In genomic region chr16:56027854-56028629, GRCm38 (mm10) we compare ENCODE assay signal across 8 mouse cellular contexts. TPM values are rescaled to one million over a fixed set of nuclear protein-coding genes. Genes with fewer than 3 reads are reported as not detected.
DNase-seq lines count a peak whose midpoint lies in the region; ATAC-seq and TF ChIP-seq lines count a peak whose summit lies in the region.

No protein-coding gene starts in this region.

- peaks cover 13% of the 10 kb centered on the region; the same call in 1 of the 2 replicates for H3K79me2 ChIP-seq in liver, adult 2 months (ENCODE audit: control insufficient read depth, insufficient read depth, low read length)

- H3K27me3 ChIP-seq in liver, adult 2 months (ENCODE audit: control insufficient read depth, insufficient read depth, low read length), result no peaks in the 10 kb centered on the region
- H3K27me3 ChIP-seq in limb, embryonic 10.5 days (ENCODE audit: low read depth, poor library complexity, severe bottlenecking), result no peaks in the 10 kb centered on the region
- no peaks in the 10 kb centered on the region for H3K27me3 ChIP-seq in neural tube, embryonic 14.5 days (ENCODE audit: control insufficient read depth, insufficient read depth, low read length)

- peak overlapping the region; percentile 82 for H3K4me2 ChIP-seq in neural tube, embryonic 14.5 days (ENCODE audit: low read depth, low read length)

- 5% methylated on average over 12 of the region's 12 CpGs for WGBS in liver, adult 2 months
- 60% methylated on average over 12 of the region's 12 CpGs for WGBS in limb, embryonic 10.5 days
- 51% methylated on average over 12 of the region's 12 CpGs for WGBS in neural tube, embryonic 14.5 days

- no peak overlapping the region for H3K27ac ChIP-seq in liver, adult 2 months (replicated peaks; ENCODE audit: insufficient read depth, low read depth, low read length)
- H3K27ac ChIP-seq in embryonic fibroblast, embryonic 13.5 days (ENCODE audit: insufficient read depth, low read length), result no peak overlapping the region; the same call in 1 of the 2 replicates
- peak overlapping the region; percentile 97; the same call in 1 of the 2 replicates for H3K27ac ChIP-seq in limb, embryonic 10.5 days
- H3K27ac ChIP-seq in neural tube, embryonic 14.5 days (ENCODE audit: low read depth, low read length), result no peak overlapping the region

- H3K9ac ChIP-seq in liver, adult 2 months (ENCODE audit: low read depth, low read length), result peak overlapping the region; percentile 94; the same call in 1 of the 2 replicates
- peak overlapping the region; percentile 75 for H3K9ac ChIP-seq in neural tube, embryonic 14.5 days (replicated peaks; ENCODE audit: low read depth, low read length)

- TF ChIP-seq POLR2A in liver, adult 2 months (IDR thresholded peaks at IDR 0.05; ENCODE audit: extremely low read depth, insufficient read depth, low read length), result no peak
- no peak for TF ChIP-seq POLR2A in embryonic fibroblast, embryonic 13.5 days (IDR thresholded peaks at IDR 0.05; ENCODE audit: low read depth, low read length)

- ATAC-seq in neural tube, embryonic 14.5 days (ENCODE audit: low read depth), result no peak

- H3K4me1 ChIP-seq in liver, adult 2 months (ENCODE audit: control insufficient read depth, insufficient read depth, low read length), result peaks cover 9% of the 10 kb centered on the region
- peaks cover 5% of the 10 kb centered on the region for H3K4me1 ChIP-seq in embryonic fibroblast, embryonic 13.5 days (ENCODE audit: control insufficient read depth, insufficient read depth, low read length)
- peaks cover 20% of the 10 kb centered on the region for H3K4me1 ChIP-seq in limb, embryonic 10.5 days
- H3K4me1 ChIP-seq in neural tube, embryonic 14.5 days (ENCODE audit: control insufficient read depth, insufficient read depth, low read length), result peaks cover 15% of the 10 kb centered on the region

- no peaks in the 10 kb centered on the region for H3K9me3 ChIP-seq in limb, embryonic 10.5 days (replicated peaks)
- no peaks in the 10 kb centered on the region for H3K9me3 ChIP-seq in neural tube, embryonic 14.5 days (ENCODE audit: control insufficient read depth, low read length)

- H3K36me3 ChIP-seq in liver, adult 2 months (ENCODE audit: control insufficient read depth, insufficient read depth, low read length), result peaks cover 5% of the 10 kb centered on the region
- peaks cover 50% of the 10 kb centered on the region for H3K36me3 ChIP-seq in limb, embryonic 10.5 days
- H3K36me3 ChIP-seq in neural tube, embryonic 14.5 days (ENCODE audit: control insufficient read depth, insufficient read depth, low read length), result 0 out of 2 replicates have a peak, but pooled peaks cover 3% of the 10 kb centered on the region

- peak; percentile 63 for DNase-seq in liver, adult 2 months (ENCODE audit: extremely low read depth, low read depth, low spot score)
- DNase-seq in liver, result no peak
- DNase-seq in limb, embryonic 10.5 days (ENCODE audit: low spot score), result no peak
- no peak for DNase-seq in cerebellum, postnatal 4 days (ENCODE audit: low spot score in 2 of 2)
- DNase-seq in yolk sac, embryonic 10.5 days (ENCODE audit: low spot score), result no peak
- DNase-seq in gastrocnemius, postnatal 10 days, result no peak

- no peak overlapping the region; the same call in 1 of the 2 replicates for H3K4me3 ChIP-seq in liver, adult 2 months (ENCODE audit: insufficient read depth, low read depth, low read length)
- H3K4me3 ChIP-seq in embryonic fibroblast, embryonic 13.5 days (ENCODE audit: insufficient read depth, low read length), result peak overlapping the region; percentile 95
- peak overlapping the region; percentile 96 for H3K4me3 ChIP-seq in limb, embryonic 10.5 days
- H3K4me3 ChIP-seq in neural tube, embryonic 14.5 days (ENCODE audit: low read depth, low read length), result peak overlapping the region; percentile 62

- TF ChIP-seq CTCF in liver, adult 2 months (IDR thresholded peaks at IDR 0.05; ENCODE audit: low read depth, low read length), result no peak
- no peak for TF ChIP-seq CTCF in embryonic fibroblast, embryonic 13.5 days (IDR thresholded peaks at IDR 0.05; ENCODE audit: borderline replicate concordance, insufficient read depth, low read length)

RNA-seq across cellular contexts. Expression of gene Pcnp, which starts 1.5 kb away (rescaled TPM):
- 55.8 and 67.7 TPM in 2 replicates for total RNA-seq in liver, adult 2 months (2014; rRNA removed)
- polyA plus RNA-seq in liver, adult 2 months (2012; rRNA removed), result 8.7 and 11.6 TPM in 2 replicates
- 179 and 181 TPM in 2 replicates for polyA plus RNA-seq in embryonic fibroblast, embryonic 13.5 days (2011; ENCODE audit: insufficient read length, low read depth, missing spikeins)
- 276 and 293 TPM in 2 replicates for polyA plus RNA-seq in limb, embryonic 10.5 days (2016; fragmentation: Nextera tagmentation; extraction: Ambion mirVana)
- polyA plus RNA-seq in neural tube, embryonic 14.5 days (2014; fragmentation: Nextera tagmentation; extraction: Ambion mirVana), result 197 and 228 TPM in 2 replicates
- total RNA-seq in gastrocnemius, postnatal 10 days (2021), result 10 to 100 TPM; 46.5 TPM

RNA-seq across cellular contexts. Expression of gene Trmt10c, which starts 9.6 kb away (rescaled TPM):
- total RNA-seq in liver, adult 2 months (2014; rRNA removed), result 9.7 and 10.5 TPM in 2 replicates
- 3.7 and 3.8 TPM in 2 replicates for polyA plus RNA-seq in liver, adult 2 months (2012; rRNA removed)
- 13.6 and 15.1 TPM in 2 replicates for polyA plus RNA-seq in embryonic fibroblast, embryonic 13.5 days (2011; ENCODE audit: insufficient read length, low read depth, missing spikeins)
- polyA plus RNA-seq in limb, embryonic 10.5 days (2016; fragmentation: Nextera tagmentation; extraction: Ambion mirVana), result 35.2 and 35.6 TPM in 2 replicates
- 21.5 and 23.8 TPM in 2 replicates for polyA plus RNA-seq in neural tube, embryonic 14.5 days (2014; fragmentation: Nextera tagmentation; extraction: Ambion mirVana)
- total RNA-seq in gastrocnemius, postnatal 10 days (2021), result 1 to 10 TPM; 8.9 to 9.0 TPM

RNA-seq across cellular contexts. Expression of gene Senp7, which starts 20.1 kb away (rescaled TPM):
- 6.7 and 6.9 TPM in 2 replicates for total RNA-seq in liver, adult 2 months (2014; rRNA removed)
- polyA plus RNA-seq in liver, adult 2 months (2012; rRNA removed), result 1.2 and 1.3 TPM in 2 replicates
- polyA plus RNA-seq in embryonic fibroblast, embryonic 13.5 days (2011; ENCODE audit: insufficient read length, low read depth, missing spikeins), result 22.7 and 33.2 TPM in 2 replicates
- polyA plus RNA-seq in limb, embryonic 10.5 days (2016; fragmentation: Nextera tagmentation; extraction: Ambion mirVana), result 22.8 and 31.6 TPM in 2 replicates
- polyA plus RNA-seq in neural tube, embryonic 14.5 days (2014; fragmentation: Nextera tagmentation; extraction: Ambion mirVana), result 62.4 and 73.6 TPM in 2 replicates
- 10 to 100 TPM; 16.8 to 21.8 TPM for total RNA-seq in gastrocnemius, postnatal 10 days (2021)

RNA-seq across cellular contexts. Expression of gene Zbtb11, which starts 54.4 kb away (rescaled TPM):
- total RNA-seq in liver, adult 2 months (2014; rRNA removed), result 8.6 and 9.9 TPM in 2 replicates
- 2.0 and 2.8 TPM in 2 replicates for polyA plus RNA-seq in liver, adult 2 months (2012; rRNA removed)
- polyA plus RNA-seq in embryonic fibroblast, embryonic 13.5 days (2011; ENCODE audit: insufficient read length, low read depth, missing spikeins), result 15.5 and 15.9 TPM in 2 replicates
- 16.0 and 19.2 TPM in 2 replicates for polyA plus RNA-seq in limb, embryonic 10.5 days (2016; fragmentation: Nextera tagmentation; extraction: Ambion mirVana)
- polyA plus RNA-seq in neural tube, embryonic 14.5 days (2014; fragmentation: Nextera tagmentation; extraction: Ambion mirVana), result 26.5 and 30.6 TPM in 2 replicates
- total RNA-seq in gastrocnemius, postnatal 10 days (2021), result 1 to 10 TPM; 6.5 to 9.1 TPM

Comparison
In these comparisons a context has a peak if more than half of its experiments do, and no peak if none do; other contexts are left out.
1. RNA of gene Pcnp, which starts 1.5 kb away (polyA plus RNA-seq): 276 to 293 TPM in limb, embryonic 10.5 days, 197 to 228 TPM in neural tube, embryonic 14.5 days and 179 to 181 TPM in embryonic fibroblast, embryonic 13.5 days; 8.7 to 11.6 TPM in liver, adult 2 months; every median in the first group is over 10 times any median in the second.
2. RNA of gene Senp7, which starts 20.1 kb away (polyA plus RNA-seq): 62.4 to 73.6 TPM in neural tube, embryonic 14.5 days, 22.7 to 33.2 TPM in embryonic fibroblast, embryonic 13.5 days and 22.8 to 31.6 TPM in limb, embryonic 10.5 days; 1.2 to 1.3 TPM in liver, adult 2 months; every median in the first group is over 10 times any median in the second.